Mouse (Mus musculus) lung, adult 18-20 months (tissue): Measurements from ENCODE around the gene Maob.

Source experiments
- DNase-seq, 2 experiments: peaks; one replicate each; pipeline ENCODE4 v3.0.0; 2022; ENCODE audit warnings: mixed read lengths in 2 of 2

The Maob gene

GRCm38 (mm10) chrX:16817261-16817769 is at the start of gene Maob:
Gene Maob, minus strand, starts transcription at chrX:16817366.
- DNase-seq: peak; percentile 75 to 78

GRCm38 (mm10) chrX:16860244-16860643 is 43.1 kb upstream of the Maob start:
- DNase-seq: no peak

GRCm38 (mm10) chrX:16846034-16846433 is 28.9 kb upstream of the Maob start:
- no peak for DNase-seq

GRCm38 (mm10) chrX:16841443-16841842 is 24.3 kb upstream of the Maob start:
- no peak for DNase-seq

- no peak for DNase-seq
Observed at GRCm38 (mm10) chrX:16837293-16837692, 20.1 kb upstream of the Maob start.

GRCm38 (mm10) chrX:16836488-16837082 is 19.4 kb upstream of the Maob start:
- DNase-seq: no peak

- no peak for DNase-seq
Observed at GRCm38 (mm10) chrX:16826028-16826427, 8.9 kb upstream of the Maob start.

GRCm38 (mm10) chrX:16815965-16816364 is 1.2 kb downstream of the Maob start:
- no peak for DNase-seq

GRCm38 (mm10) chrX:16812080-16812479 is 5.1 kb downstream of the Maob start:
- peak; percentile 6 to 9 for DNase-seq

GRCm38 (mm10) chrX:16767453-16767852 is 49.7 kb downstream of the Maob start:
- DNase-seq: no peak

GRCm38 (mm10) chrX:16766156-16766555 is 51.0 kb downstream of the Maob start:
- peak in 1 of 2 experiments; percentile 4 for DNase-seq

- peak; percentile 41 to 63 for DNase-seq
Observed at GRCm38 (mm10) chrX:16761430-16761829, 55.7 kb downstream of the Maob start.

GRCm38 (mm10) chrX:16754761-16755160 is 62.4 kb downstream of the Maob start:
- DNase-seq: no peak

- no peak for DNase-seq
Observed at GRCm38 (mm10) chrX:16748932-16749331, 68.2 kb downstream of the Maob start.

- DNase-seq: no peak
Observed at GRCm38 (mm10) chrX:16714033-16714432, 103.1 kb downstream of the Maob start.

GRCm38 (mm10) chrX:16706094-16706493 is 111.1 kb downstream of the Maob start:
- no peak for DNase-seq
